In the genomic region with DNA sequence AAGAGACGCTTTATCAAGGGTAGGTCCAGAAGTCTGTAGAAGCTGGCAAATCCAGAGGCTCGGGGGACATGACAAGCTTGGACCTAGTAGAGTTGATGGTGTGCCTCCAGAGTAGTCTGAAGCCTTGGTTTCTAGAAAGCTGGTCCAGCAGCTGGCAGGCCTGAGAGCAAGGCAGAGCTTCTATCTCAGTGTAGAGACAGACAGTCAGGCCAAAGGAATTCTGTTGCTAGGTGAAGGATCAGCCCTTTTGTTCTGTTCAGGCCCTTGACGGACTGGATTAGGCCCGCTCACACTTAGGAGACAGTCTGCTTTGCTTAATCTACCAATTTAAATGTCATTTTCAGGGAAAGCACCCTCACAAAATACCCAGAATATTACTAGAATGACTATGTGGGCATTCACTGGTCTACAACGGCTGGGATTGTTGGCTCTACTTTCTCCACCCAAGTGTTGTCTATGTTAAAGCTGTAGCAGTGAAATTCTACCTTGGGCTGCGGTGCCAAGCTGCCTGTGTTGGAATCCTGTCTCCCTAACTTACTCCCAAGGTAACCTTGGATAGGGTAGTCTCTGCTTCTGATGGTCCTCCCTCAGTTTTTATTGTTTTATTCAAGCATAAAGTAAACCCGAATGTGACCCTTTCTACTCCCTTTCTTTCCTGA, we compare ENCODE assay signal across 15 mouse cellular contexts. TPM values are rescaled to one million over a fixed set of nuclear protein-coding genes. Genes with fewer than 3 reads are reported as not detected.
DNase-seq lines count a peak whose midpoint lies in the region; ATAC-seq and TF ChIP-seq lines count a peak whose summit lies in the region.
"Had no signal": no experiment of that assay in that cellular context is flagged by ENCODE, and none has a peak within 500 bp of the region (broad histone marks: within the 10 kb centered on the region; RNA-seq: fewer than 3 reads in every experiment).

No protein-coding gene starts in this region.

- WGBS in heart, adult 2 months, result 63% methylated on average over 7 of the region's 7 CpGs
- 58% methylated on average over 7 of the region's 7 CpGs for WGBS in neural tube, embryonic 11.5 days
- 50% methylated on average over 7 of the region's 7 CpGs for WGBS in neural tube, embryonic 15.5 days
- 49% methylated on average over 7 of the region's 7 CpGs for WGBS in heart, embryonic 14.5 days
- 59% methylated on average over 7 of the region's 7 CpGs for WGBS in stomach, postnatal 0 days

- TF ChIP-seq EP300 in heart, adult 2 months (IDR thresholded peaks at IDR 0.05; ENCODE audit: insufficient read depth, low read depth, low read length), result no peak
- no peak for TF ChIP-seq EP300 in stomach, postnatal 0 days (optimal IDR thresholded peaks at IDR 0.05)

- H3K27ac ChIP-seq in heart, adult 2 months, result peak overlapping the region; percentile 49
- 0 out of 2 replicates have a peak overlapping the region, but pooled peaks have one; percentile 20 for H3K27ac ChIP-seq in neural tube, embryonic 11.5 days (ENCODE audit: low read depth, low read length)
- H3K27ac ChIP-seq in neural tube, embryonic 15.5 days (replicated peaks), result no peak overlapping the region
- H3K27ac ChIP-seq in heart, embryonic 14.5 days (replicated peaks in 1 of 2; ENCODE audit: control insufficient read depth in 1 of 2, insufficient read depth in 1 of 2, low read depth in 2 of 2, low read length in 2 of 2), result peak overlapping the region; percentile 45 to 67
- no peak overlapping the region for H3K27ac ChIP-seq in stomach, postnatal 0 days (replicated peaks)
- H3K27ac ChIP-seq: kidney, embryonic 15.5 days; limb, embryonic 10.5 days; liver, embryonic 14.5 days had no signal

- ATAC-seq in neural tube, embryonic 11.5 days (ENCODE audit: insufficient read depth, low FRiP score, low TSS enrichment), result peak; percentile 16; the same call in 1 of the 2 replicates
- ATAC-seq in neural tube, embryonic 15.5 days (ENCODE audit: low FRiP score), result no peak
- no peak for ATAC-seq in heart, embryonic 14.5 days (ENCODE audit: insufficient number of reproducible peaks, insufficient read depth, low FRiP score, low read depth)
- ATAC-seq in stomach, postnatal 0 days (ENCODE audit: low FRiP score, low TSS enrichment), result 0 out of 2 replicates have a peak, but pooled peaks have one; percentile 21

- H3K4me2 ChIP-seq in neural tube, embryonic 11.5 days (ENCODE audit: low read depth), result no peak overlapping the region
- no peak overlapping the region for H3K4me2 ChIP-seq in neural tube, embryonic 15.5 days
- no peak overlapping the region for H3K4me2 ChIP-seq in heart, embryonic 14.5 days (ENCODE audit: low read length)
- H3K4me2 ChIP-seq in stomach, postnatal 0 days (replicated peaks; ENCODE audit: low read depth), result no peak overlapping the region
- H3K4me2 ChIP-seq: kidney, embryonic 15.5 days had no signal

- no peak for DNase-seq in heart, adult 2 months
- DNase-seq in heart, postnatal 36 days, result no peak
- DNase-seq in neural tube, embryonic 11.5 days (ENCODE audit: low spot score), result no peak
- no peak for DNase-seq in stomach, postnatal 0 days (ENCODE audit: low spot score)
- no peak for DNase-seq in kidney, adult 8-10 months
- no peak for DNase-seq in left cerebral cortex, postnatal 36 days (ENCODE audit: low spot score in 2 of 2)
- DNase-seq: adrenal gland, adult 8-10 months; cerebellum, postnatal 25 days; right cerebral cortex, postnatal 4 days; thymus, postnatal 14 days had no signal

- no peak for TF ChIP-seq CTCF in heart, adult 2 months (IDR thresholded peaks at IDR 0.05)
- TF ChIP-seq CTCF in stomach, postnatal 0 days (IDR thresholded peaks at IDR 0.05; ENCODE audit: low read depth), result no peak

- no peak for TF ChIP-seq POLR2A in heart, adult 2 months (IDR thresholded peaks at IDR 0.05; ENCODE audit: insufficient read depth, low read depth, low read length)

- intact Hi-C loops in heart, adult 2 months (cut with DNase I), result no loop called here
- intact Hi-C loops in heart, postnatal 36 days (cut with DNase I), result no loop called here
- intact Hi-C loops in left cerebral cortex, postnatal 36 days (cut with DNase I), result no loop called here

- H3K9ac ChIP-seq in heart, adult 2 months (ENCODE audit: low read depth, low read length), result no peak overlapping the region
- H3K9ac ChIP-seq in neural tube, embryonic 11.5 days (ENCODE audit: low read length), result no peak overlapping the region
- no peak overlapping the region for H3K9ac ChIP-seq in neural tube, embryonic 15.5 days (replicated peaks)
- no peak overlapping the region for H3K9ac ChIP-seq in heart, embryonic 14.5 days (ENCODE audit: low read length)
- H3K9ac ChIP-seq in stomach, postnatal 0 days (ENCODE audit: low read length), result no peak overlapping the region
- H3K9ac ChIP-seq: kidney, embryonic 15.5 days; liver, embryonic 14.5 days had no signal

- no peaks in the 10 kb centered on the region for H3K27me3 ChIP-seq in heart, adult 2 months (ENCODE audit: control insufficient read depth, insufficient read depth, low read length)
- H3K27me3 ChIP-seq in neural tube, embryonic 11.5 days (ENCODE audit: control insufficient read depth, insufficient read depth, low read length), result no peaks in the 10 kb centered on the region
- H3K27me3 ChIP-seq in neural tube, embryonic 15.5 days (replicated peaks), result no peaks in the 10 kb centered on the region
- no peaks in the 10 kb centered on the region for H3K27me3 ChIP-seq in heart, embryonic 14.5 days (ENCODE audit: control insufficient read depth, insufficient read depth, low read length)
- no peaks in the 10 kb centered on the region for H3K27me3 ChIP-seq in stomach, postnatal 0 days (ENCODE audit: control insufficient read depth, insufficient read depth, low read length)
- H3K27me3 ChIP-seq: kidney, embryonic 15.5 days had no signal

- peaks cover 1% of the 10 kb centered on the region; the same call in 1 of the 2 replicates for H3K4me1 ChIP-seq in heart, adult 2 months (ENCODE audit: control insufficient read depth, insufficient read depth, low read length)
- peaks cover under 1% of the 10 kb centered on the region; the same call in 1 of the 2 replicates for H3K4me1 ChIP-seq in neural tube, embryonic 11.5 days (ENCODE audit: control insufficient read depth, insufficient read depth, low read length)
- H3K4me1 ChIP-seq in neural tube, embryonic 15.5 days, result no peaks in the 10 kb centered on the region
- H3K4me1 ChIP-seq in heart, embryonic 14.5 days (ENCODE audit: control insufficient read depth in 2 of 2, insufficient read depth in 2 of 2, low read length in 2 of 2), result peaks cover 12 to 32% of the 10 kb centered on the region in 2 experiments
- H3K4me1 ChIP-seq in stomach, postnatal 0 days (replicated peaks; ENCODE audit: control insufficient read depth, insufficient read depth), result no peaks in the 10 kb centered on the region

- no peaks in the 10 kb centered on the region for H3K9me3 ChIP-seq in neural tube, embryonic 11.5 days (ENCODE audit: control insufficient read depth, low read length)
- no peaks in the 10 kb centered on the region for H3K9me3 ChIP-seq in neural tube, embryonic 15.5 days (replicated peaks)
- H3K9me3 ChIP-seq in heart, embryonic 14.5 days (ENCODE audit: control insufficient read depth, low read length), result no peaks in the 10 kb centered on the region
- H3K9me3 ChIP-seq in stomach, postnatal 0 days (ENCODE audit: control insufficient read depth, low read length), result no peaks in the 10 kb centered on the region
- H3K9me3 ChIP-seq: kidney, embryonic 15.5 days; limb, embryonic 10.5 days had no signal

- H3K36me3 ChIP-seq in heart, adult 2 months (ENCODE audit: control insufficient read depth, insufficient read depth, low read length), result peaks cover 2% of the 10 kb centered on the region; the same call in 1 of the 2 replicates
- H3K36me3 ChIP-seq in neural tube, embryonic 11.5 days (ENCODE audit: control insufficient read depth, insufficient read depth, low read length), result no peaks in the 10 kb centered on the region
- no peaks in the 10 kb centered on the region for H3K36me3 ChIP-seq in neural tube, embryonic 15.5 days
- H3K36me3 ChIP-seq in heart, embryonic 14.5 days (ENCODE audit: control insufficient read depth, insufficient read depth, low read length), result no peaks in the 10 kb centered on the region
- H3K36me3 ChIP-seq in stomach, postnatal 0 days (ENCODE audit: control insufficient read depth, insufficient read depth, low read length), result no peaks in the 10 kb centered on the region
- H3K36me3 ChIP-seq: kidney, embryonic 15.5 days; limb, embryonic 10.5 days had no signal

- no peaks in the 10 kb centered on the region for H3K79me2 ChIP-seq in heart, adult 2 months (replicated peaks; ENCODE audit: control insufficient read depth, insufficient read depth, low read length)

- H3K4me3 ChIP-seq in heart, adult 2 months, result no peak overlapping the region
- no peak overlapping the region for H3K4me3 ChIP-seq in neural tube, embryonic 11.5 days (ENCODE audit: low read depth, low read length)
- no peak overlapping the region for H3K4me3 ChIP-seq in neural tube, embryonic 15.5 days (replicated peaks)
- H3K4me3 ChIP-seq in heart, embryonic 14.5 days (ENCODE audit: control insufficient read depth in 1 of 2, insufficient read depth in 1 of 2, low read depth in 1 of 2, low read length in 2 of 2), result no peak overlapping the region
- H3K4me3 ChIP-seq in stomach, postnatal 0 days (ENCODE audit: low read depth, low read length), result no peak overlapping the region
- H3K4me3 ChIP-seq: kidney, embryonic 15.5 days; limb, embryonic 10.5 days had no signal

RNA-seq across cellular contexts. Expression of a gene that starts 38.8 kb away (rescaled TPM):
- 100 to 1,000 TPM; 609 to 668 TPM for total RNA-seq in heart, adult 2 months (2021)
- 508 and 956 TPM in 2 replicates for polyA plus RNA-seq in heart, adult 2 months (2012; rRNA removed)
- 100 to 1,000 TPM; 634 to 793 TPM for total RNA-seq in heart, postnatal 36 days (2021)
- polyA plus RNA-seq in neural tube, embryonic 11.5 days (2014; fragmentation: Nextera tagmentation; extraction: Ambion mirVana), result 20.8 and 25.2 TPM in 2 replicates
- polyA plus RNA-seq in neural tube, embryonic 15.5 days (2015; fragmentation: Nextera tagmentation; extraction: Ambion mirVana), result 17.4 and 21.3 TPM in 2 replicates
- 241 and 266 TPM in 2 replicates for polyA plus RNA-seq in heart, embryonic 14.5 days (2014; fragmentation: Nextera tagmentation; extraction: Ambion mirVana)
- 28.9 and 29.7 TPM in 2 replicates for polyA plus RNA-seq in stomach, postnatal 0 days (2015; fragmentation: Nextera tagmentation; extraction: Ambion mirVana)
- total RNA-seq in left cerebral cortex, postnatal 36 days (2021), result 10 to 100 TPM; 16.7 to 21.0 TPM

RNA-seq across cellular contexts. Expression of a gene that starts 59.5 kb away (rescaled TPM):
- total RNA-seq in heart, adult 2 months (2021), result 10 to 100 TPM in 1 of 2 experiments, 1 to 10 TPM in 1; 6.0 to 10.9 TPM
- 2.1 and 4.3 TPM in 2 replicates for polyA plus RNA-seq in heart, adult 2 months (2012; rRNA removed)
- total RNA-seq in heart, postnatal 36 days (2021), result 10 to 100 TPM in 1 of 2 experiments, 1 to 10 TPM in 1; 6.7 to 11.9 TPM
- polyA plus RNA-seq in neural tube, embryonic 11.5 days (2014; fragmentation: Nextera tagmentation; extraction: Ambion mirVana), result 0.07 and 0.08 TPM in 2 replicates
- 0.35 and 0.37 TPM in 2 replicates for polyA plus RNA-seq in neural tube, embryonic 15.5 days (2015; fragmentation: Nextera tagmentation; extraction: Ambion mirVana)
- polyA plus RNA-seq in heart, embryonic 14.5 days (2014; fragmentation: Nextera tagmentation; extraction: Ambion mirVana), result 0.11 and 0.34 TPM in 2 replicates
- polyA plus RNA-seq in stomach, postnatal 0 days (2015; fragmentation: Nextera tagmentation; extraction: Ambion mirVana), result 0.17 and 0.18 TPM in 2 replicates
- 1 to 10 TPM; 1.8 to 2.3 TPM for total RNA-seq in left cerebral cortex, postnatal 36 days (2021)

Comparison
In these comparisons a context has a peak if more than half of its experiments do, and no peak if none do; other contexts are left out.
1. H3K27ac ChIP-seq: peak in heart, adult 2 months (single experiment), neural tube, embryonic 11.5 days (single experiment) and heart, embryonic 14.5 days (2 of 2); none in neural tube, embryonic 15.5 days (single experiment) and stomach, postnatal 0 days (single experiment).
2. ATAC-seq: peak in neural tube, embryonic 11.5 days (single experiment) and stomach, postnatal 0 days (single experiment); none in neural tube, embryonic 15.5 days (single experiment) and heart, embryonic 14.5 days (single experiment).